Mouse (Mus musculus): ENCODE measurements around the gene Dcaf4.

Gene Dcaf4

DNA sequence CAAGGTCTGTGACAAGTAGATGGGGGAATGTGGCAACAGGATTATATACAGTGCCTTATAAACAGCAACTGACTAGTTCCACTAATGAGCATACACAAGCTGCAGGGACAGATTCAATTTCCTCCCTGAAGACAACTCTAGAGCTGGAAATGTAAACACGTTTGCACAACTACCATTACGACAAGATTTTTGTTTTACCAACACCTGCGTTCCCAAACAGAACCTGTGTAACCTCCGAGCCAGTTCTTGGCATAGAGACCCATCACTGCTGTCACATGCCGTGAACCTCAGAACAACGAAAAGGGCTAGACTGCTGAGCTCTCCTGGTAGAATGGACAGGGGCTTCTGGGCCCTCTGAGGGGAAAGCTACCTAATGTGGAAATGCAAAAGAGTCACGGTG is 23.7 kb downstream of the Dcaf4 start:
- no peak for DNase-seq (ENCODE audit: low spot score in 2 of 2)

DNA sequence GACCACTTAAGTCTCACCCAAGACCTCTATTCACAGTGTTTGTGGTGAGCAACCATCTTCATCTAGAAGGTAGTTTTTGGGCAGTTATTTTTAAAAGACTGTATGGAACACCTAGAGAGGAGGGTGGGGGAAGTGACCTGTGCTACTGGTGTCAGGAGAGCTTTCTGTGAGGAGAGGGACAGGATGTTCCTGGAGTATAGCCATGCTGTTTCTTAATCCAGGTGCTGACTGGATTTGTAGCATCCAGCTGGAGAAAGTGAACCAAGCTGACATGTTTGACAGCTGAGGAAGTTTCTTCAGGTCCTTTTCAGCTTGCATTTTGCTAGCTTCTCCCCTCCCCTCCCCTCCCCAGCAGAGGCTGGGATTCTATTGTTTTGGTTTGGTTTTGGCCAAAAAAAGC is 24.5 kb downstream of the Dcaf4 start:
- no peak for DNase-seq (ENCODE audit: low spot score in 2 of 2)

DNA sequence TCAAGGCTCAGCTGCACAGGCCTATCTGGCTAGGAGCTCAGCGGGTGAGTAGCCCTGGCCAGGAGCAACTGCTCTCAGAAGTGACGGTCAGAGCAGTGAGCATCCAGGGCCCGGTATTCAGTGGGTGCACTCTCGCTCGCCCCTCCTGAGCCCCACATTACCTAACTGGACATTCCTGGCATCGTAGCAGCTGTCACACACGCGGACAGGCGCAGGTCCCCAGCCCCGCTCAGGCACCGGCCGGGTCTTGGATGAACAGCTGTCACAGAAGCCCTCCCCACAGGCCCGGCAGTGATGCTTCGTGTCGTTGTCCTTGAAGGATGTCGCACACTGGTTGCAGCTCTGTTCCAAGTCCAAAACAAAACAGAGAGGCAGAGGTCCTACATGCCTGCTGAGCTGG is 31.0 kb downstream of the Dcaf4 start:
- DNase-seq (ENCODE audit: low spot score in 2 of 2), result no peak

DNA sequence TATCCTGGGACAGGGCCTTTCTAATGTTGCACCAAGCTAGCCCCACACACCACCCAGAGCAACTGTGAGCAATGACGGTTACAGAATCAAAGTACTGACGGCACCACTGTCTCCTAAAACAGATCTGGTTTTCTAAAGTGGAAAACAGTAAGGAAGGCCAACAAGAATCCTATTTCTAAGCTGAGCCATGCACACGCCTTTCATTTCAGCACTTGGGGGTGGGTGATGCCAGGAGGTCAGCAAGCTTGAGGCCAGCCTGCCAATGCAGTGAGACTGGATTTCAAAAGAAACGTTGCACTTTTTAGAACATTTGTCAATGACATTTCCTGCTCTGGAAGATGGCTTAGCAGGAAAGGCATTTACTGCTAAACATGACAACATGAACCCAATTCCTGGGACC is 33.5 kb downstream of the Dcaf4 start:
- no peak for DNase-seq (ENCODE audit: low spot score in 2 of 2)

DNA sequence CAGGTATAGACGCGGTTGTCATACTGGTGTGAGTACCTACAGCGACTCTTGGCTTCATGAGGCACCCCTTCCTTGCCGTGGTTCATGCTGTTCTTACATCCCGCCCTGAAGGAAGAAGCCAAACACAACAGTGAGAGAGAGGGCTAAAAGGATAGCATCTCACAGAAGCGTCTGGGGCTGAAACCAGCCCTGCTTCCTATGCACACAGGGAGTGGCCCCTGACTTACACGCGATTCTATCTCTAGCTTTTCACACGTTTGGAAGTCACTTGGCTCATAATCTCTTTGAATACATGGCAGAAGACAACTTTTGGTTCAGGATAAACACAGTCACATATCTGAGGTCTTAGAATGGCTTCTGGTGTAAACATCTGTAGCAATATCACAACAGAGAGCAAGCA is 35.3 kb downstream of the Dcaf4 start:
- no peak for DNase-seq (ENCODE audit: low spot score in 2 of 2)

DNA sequence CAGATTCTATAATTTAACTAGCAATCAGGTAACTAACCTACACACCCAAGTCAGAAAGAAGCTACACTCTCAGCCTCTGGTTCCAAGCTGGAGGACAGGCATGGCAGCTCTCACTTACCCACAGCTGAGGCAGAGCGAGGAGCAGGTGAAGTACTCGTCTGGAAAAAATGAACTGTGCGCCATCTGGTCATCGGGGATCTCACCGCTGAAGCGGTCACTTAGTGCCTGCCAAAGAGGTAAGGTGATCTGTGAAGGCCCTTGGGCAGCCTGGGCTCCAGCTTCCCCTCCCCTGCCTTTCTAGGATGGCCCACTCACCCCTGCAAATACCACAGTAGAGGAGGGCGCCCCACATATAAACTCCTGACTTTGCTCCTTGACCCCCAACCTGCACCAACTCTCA is 38.2 kb downstream of the Dcaf4 start:
- no peak for DNase-seq (ENCODE audit: low spot score in 2 of 2)

DNA sequence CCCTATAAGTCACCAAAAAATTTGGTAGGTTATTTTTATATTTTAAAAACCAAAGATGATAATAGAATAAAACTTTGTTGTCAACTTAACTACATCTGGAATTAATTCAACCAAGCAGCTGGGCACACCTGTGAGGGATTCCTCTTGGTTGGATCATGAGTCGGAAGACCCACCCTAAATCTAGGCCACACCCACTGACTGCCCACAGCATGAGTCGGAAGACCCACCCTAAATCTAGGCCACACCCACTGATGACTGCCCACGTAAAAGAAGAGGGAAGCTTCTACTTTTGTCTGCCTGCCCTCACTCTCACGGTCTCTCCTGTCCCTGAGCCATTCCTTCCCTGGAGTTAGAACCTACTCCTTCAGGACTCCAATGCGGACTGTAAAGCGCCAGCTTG is 39.9 kb downstream of the Dcaf4 start:
- DNase-seq (ENCODE audit: low spot score in 2 of 2), result no peak

DNA sequence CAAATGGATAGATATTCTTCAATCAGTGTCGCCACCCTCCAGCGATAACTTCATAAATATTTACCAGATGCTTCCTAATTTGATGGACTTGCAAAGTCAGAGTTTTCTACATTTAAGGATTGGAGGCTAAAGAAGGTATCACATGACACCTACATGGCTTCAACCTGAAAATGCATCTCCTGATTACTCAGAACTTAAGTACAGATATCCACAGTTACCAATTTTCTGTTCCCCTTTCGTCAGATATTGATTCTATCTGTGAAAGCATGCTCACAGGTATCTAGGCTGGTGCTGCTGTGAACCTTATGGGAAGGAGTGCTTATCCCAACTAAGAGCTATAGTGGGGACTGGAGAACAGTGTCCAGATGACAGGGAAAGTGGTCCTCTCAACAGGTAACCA is 42.3 kb downstream of the Dcaf4 start:
- DNase-seq (ENCODE audit: low spot score in 2 of 2), result no peak

DNA sequence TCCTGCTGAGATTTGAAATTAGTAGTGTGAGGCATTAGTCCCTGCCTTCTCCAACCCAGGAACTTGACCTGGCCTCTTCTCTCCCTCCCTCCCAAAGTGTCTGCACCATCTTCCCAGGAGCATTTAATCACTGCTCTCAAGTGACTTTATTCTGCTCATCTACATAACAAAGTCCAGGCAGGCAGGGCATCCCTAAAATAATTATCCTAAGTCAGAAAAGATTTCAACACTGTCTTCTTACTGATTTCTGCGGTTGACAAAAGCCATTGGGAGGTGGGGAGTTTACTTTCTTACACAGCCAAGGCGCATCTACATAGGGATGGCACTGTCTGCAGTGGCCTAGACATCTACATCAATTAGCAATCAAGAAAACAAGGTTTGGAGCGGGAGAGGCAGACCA is 49.6 kb downstream of the Dcaf4 start:
- DNase-seq (ENCODE audit: low spot score in 2 of 2), result no peak

DNA sequence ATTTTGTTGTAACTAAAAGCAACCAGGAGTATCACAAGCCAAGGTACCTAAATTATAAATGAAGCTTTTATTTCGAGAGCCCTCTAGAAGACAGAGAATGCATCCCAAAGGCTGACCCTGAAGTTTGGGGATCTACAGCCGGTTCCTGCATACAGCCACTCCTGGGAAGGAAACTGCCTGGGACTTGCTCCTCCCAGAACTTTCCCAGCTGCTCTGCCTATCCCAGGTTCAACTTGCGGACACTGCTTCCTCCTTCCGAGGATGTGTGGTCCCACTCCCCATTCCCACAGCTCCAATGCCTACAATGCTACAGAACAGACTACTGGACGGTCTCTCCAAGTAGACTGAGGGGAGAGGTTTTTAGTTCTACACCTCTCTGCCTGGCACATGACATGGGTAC is 52.5 kb downstream of the Dcaf4 start:
- DNase-seq (ENCODE audit: low spot score in 2 of 2), result no peak

DNA sequence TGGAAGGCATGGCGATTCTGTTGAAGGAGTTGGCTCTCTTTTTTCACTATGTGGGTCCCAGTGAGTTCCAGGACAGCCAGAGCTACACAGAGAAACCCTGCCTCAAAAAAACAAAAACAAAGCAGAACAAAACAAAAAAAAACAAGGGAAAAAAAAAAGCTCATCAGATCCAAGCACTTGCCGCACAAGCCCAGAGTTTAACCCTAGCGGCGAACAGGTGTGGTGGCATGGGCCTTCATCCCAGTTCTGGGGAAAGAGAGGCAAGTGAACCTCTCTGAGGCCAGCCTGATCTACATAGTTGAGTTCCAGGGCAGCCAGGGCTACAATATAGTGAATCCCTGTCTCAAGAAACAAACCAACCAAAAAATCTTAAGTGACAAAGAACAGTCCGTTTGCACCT is 57.2 kb downstream of the Dcaf4 start:
- DNase-seq (ENCODE audit: low spot score in 2 of 2), result no peak

DNA sequence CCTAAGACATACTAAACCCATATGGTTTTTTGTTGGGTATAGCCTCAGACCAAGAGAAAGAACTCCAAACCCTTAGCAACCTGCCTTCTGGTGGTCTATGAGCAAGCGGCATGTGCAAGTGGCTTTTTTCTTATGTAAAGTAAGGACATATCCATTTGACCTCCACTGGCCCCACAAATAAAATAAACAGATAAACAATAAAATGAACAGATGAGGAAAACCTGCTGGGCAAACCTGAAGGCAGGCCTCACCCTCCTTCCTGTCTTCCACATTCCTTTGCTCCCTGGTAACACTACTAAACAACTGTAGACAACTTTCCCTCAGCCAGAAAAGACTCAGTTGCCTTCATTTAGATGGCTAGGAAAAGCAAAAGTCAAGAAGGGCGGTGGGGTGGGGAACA is 58.1 kb downstream of the Dcaf4 start:
- no peak for DNase-seq (ENCODE audit: low spot score in 2 of 2)

DNA sequence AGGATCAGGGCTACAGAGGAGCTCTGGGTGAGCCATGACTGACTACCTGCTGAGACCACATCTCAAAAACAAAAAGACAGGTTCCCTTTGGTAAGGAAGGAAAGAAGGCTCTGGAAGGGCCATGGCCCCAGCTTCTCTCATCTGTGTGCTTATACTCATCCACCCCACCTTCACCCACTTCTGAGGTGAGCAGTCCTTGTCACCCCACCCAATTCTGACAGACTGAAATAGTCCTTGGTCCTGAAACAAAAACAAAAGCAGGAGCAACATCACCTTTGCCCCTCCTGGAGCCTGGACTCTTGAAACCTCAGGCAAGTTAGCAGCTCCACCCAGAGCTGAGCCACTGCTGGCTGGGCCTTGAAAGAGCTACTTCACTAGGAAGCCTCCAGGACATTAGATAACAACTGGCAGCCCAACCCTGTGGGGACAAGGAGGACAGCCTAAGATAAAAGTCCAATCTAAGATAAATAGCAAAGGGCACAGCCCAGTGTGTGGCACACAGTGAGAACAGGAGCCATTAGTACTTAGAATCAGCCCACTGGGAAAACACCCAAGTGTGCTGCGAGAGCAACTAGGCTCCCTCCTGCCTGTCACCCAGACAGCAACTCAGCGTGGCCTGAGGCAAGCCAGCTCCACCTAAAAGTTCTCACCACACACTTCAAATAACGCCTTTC is 58.8 kb downstream of the Dcaf4 start:
- DNase-seq (ENCODE audit: low spot score in 2 of 2), result peak; percentile 34 to 56

DNA sequence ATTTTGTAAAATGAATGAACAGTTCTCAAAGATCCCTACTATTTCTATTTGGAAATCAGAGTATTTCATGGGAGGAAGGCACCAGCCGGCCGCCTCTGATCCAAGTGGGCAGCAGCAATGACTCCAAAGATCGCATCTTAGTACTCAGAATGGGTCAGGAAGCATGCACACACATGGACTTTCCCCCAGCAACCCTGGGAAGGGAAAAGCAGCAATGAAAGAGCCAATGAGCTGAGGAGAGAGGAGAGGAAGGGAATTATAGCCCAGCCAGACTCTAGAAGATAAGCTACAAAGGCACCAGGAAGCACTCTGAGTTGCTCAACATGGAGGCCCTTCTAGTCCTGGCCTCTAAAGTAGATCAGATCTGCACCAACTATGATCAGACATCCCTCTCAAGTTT is 60.0 kb downstream of the Dcaf4 start:
- no peak for DNase-seq (ENCODE audit: low spot score in 2 of 2)

DNA sequence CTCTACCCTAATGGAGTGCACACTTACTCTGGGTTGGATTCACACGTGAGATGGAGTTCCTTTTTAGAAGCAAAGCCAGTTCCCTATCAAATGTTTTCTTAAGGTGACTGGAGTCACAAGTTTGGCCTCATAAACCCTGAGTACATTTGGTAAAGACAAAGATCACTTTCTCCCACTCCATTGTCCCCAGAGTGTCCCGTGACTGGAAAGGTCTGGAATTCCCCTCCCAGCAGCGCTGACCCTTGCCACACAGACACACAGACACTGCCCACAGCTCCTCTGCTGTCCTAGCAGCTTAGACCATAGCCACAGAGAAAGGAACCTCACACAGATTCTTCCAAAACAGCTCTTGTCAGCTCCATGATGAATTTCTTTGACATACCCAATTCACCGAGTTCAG is 61.8 kb downstream of the Dcaf4 start:
- DNase-seq (ENCODE audit: low spot score in 2 of 2), result no peak

DNA sequence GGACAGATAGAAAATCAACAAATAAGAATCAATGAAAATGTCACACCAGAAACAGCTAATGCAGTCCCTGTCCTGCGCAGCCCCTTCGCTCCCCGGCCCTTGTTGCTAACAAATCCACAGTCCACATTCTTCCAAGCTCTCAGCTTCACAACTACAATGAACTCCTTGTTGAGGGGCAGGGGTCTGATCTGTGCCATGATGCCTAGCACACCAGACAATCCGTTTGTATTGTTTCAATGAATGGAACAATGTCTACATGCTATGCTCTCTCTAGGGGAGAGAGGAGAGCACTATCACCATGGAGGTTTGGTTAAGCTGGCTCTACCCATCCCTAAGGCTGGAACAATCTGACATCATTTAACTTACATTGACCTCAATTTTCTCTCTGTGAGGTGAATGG is 62.5 kb downstream of the Dcaf4 start:
- no peak for DNase-seq (ENCODE audit: low spot score in 2 of 2)

DNA sequence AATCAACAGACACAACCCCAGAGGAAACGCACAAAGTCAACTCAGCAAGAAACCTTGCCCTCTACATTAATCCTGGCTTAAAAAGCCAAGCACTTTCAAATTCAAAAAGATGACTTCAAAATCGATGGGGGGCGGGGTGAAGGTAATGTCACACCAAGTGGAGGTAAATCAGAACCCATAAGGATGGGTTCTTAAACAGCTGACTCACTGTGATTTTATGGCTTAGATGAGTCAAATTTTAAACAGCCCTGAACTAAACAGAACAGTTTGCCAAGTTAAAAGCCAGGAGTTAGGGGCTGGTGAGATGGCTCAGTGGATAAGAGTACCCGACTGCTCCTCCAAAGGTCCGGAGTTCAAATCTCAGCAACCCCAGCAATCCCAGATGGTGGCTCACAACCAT is 66.4 kb downstream of the Dcaf4 start:
- DNase-seq (ENCODE audit: low spot score in 2 of 2), result no peak
